Mouse (Mus musculus): ENCODE data around the gene Mef2a.

- TF ChIP-seq CTCF (IDR thresholded peaks at IDR 0.05; ENCODE audit: extremely low read depth, insufficient read depth, low read length) (no peak), POLR2A (IDR thresholded peaks at IDR 0.05; ENCODE audit: extremely low read depth, insufficient read depth, low read length) (no peak)
Observed at GRCm38 (mm10) chr7:67245255-67245654, 127.4 kb downstream of the Mef2a start.

All from cortical plate, adult 2 months (tissue).